Comparison of ENCODE assay signal across 8 mouse cellular contexts in the genomic region with DNA sequence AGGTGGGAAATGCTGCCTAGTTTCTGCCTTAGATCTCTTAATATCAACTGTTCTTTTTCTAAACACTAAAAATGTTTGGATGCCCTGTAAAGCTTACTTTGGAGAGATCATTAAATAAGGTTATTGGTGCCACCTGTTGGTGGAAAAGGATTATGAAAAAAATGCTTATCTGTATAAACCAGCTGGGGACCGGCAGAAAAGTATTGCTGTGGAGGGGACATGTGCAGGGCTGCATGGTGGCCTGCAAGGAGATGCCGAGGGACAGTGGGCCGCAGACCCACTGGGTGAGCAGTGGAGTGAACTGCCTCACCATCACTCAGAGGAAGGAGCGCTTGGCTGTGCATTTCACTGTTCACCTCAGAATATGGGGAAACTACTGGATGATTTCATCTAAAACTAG. TPM values are rescaled to one million over a fixed set of nuclear protein-coding genes. Genes with fewer than 3 reads are reported as not detected.
DNase-seq lines count a peak whose midpoint lies in the region; ATAC-seq and TF ChIP-seq lines count a peak whose summit lies in the region.

No protein-coding gene starts in this region.

- H3K9ac ChIP-seq in kidney, postnatal 0 days (ENCODE audit: low read depth, low read length) = no peak overlapping the region
- H3K9ac ChIP-seq in kidney, embryonic 16.5 days (replicated peaks; ENCODE audit: low read length) = no peak overlapping the region
- no peak overlapping the region for H3K9ac ChIP-seq in hindbrain, postnatal 0 days (replicated peaks; ENCODE audit: low read length)

- no peak overlapping the region for H3K27ac ChIP-seq in kidney, postnatal 0 days
- no peak overlapping the region for H3K27ac ChIP-seq in kidney, embryonic 16.5 days (ENCODE audit: low read length)
- H3K27ac ChIP-seq in hindbrain, postnatal 0 days = no peak overlapping the region

- no peak overlapping the region for H3K4me3 ChIP-seq in kidney, postnatal 0 days (replicated peaks; ENCODE audit: low read depth, low read length)
- H3K4me3 ChIP-seq in kidney, embryonic 16.5 days (ENCODE audit: low read length) = no peak overlapping the region
- H3K4me3 ChIP-seq in hindbrain, postnatal 0 days (ENCODE audit: low read length) = no peak overlapping the region

- 64% methylated on average over 4 of the region's 4 CpGs for WGBS in kidney, postnatal 0 days
- 62% methylated on average over 4 of the region's 4 CpGs for WGBS in kidney, embryonic 16.5 days
- WGBS in hindbrain, postnatal 0 days = 68% methylated on average over 4 of the region's 4 CpGs

- peak; percentile 71 for DNase-seq in kidney, postnatal 0 days (ENCODE audit: low spot score)
- DNase-seq in A20 (ENCODE audit: low read depth, low spot score) = peak; percentile 56
- DNase-seq in MN1 (ENCODE audit: low spot score) = peak; percentile 82
- peak; percentile 81 for DNase-seq in hindbrain, postnatal 0 days (ENCODE audit: low spot score)
- DNase-seq in cerebellum, adult 11-12 months = no peak
- DNase-seq in B cell, adult 2 months = no peak
- DNase-seq in cerebellum, postnatal 36 days = no peak

- no peak overlapping the region for H3K4me2 ChIP-seq in kidney, postnatal 0 days (ENCODE audit: low read length)
- H3K4me2 ChIP-seq in kidney, embryonic 16.5 days (replicated peaks; ENCODE audit: low read depth, low read length) = no peak overlapping the region
- H3K4me2 ChIP-seq in hindbrain, postnatal 0 days (ENCODE audit: low read depth, low read length) = no peak overlapping the region

- no peaks in the 10 kb centered on the region for H3K36me3 ChIP-seq in kidney, postnatal 0 days (ENCODE audit: insufficient read depth, low read length)
- no peaks in the 10 kb centered on the region for H3K36me3 ChIP-seq in kidney, embryonic 16.5 days (ENCODE audit: insufficient read depth, low read length)
- no peaks in the 10 kb centered on the region for H3K36me3 ChIP-seq in hindbrain, postnatal 0 days (ENCODE audit: insufficient read depth, low read length)

- H3K9me3 ChIP-seq in kidney, postnatal 0 days (replicated peaks; ENCODE audit: low read length) = no peaks in the 10 kb centered on the region
- H3K9me3 ChIP-seq in kidney, embryonic 16.5 days (ENCODE audit: low read length) = no peaks in the 10 kb centered on the region
- H3K9me3 ChIP-seq in hindbrain, postnatal 0 days (ENCODE audit: low read length) = no peaks in the 10 kb centered on the region

- no peaks in the 10 kb centered on the region for H3K4me1 ChIP-seq in kidney, postnatal 0 days (replicated peaks; ENCODE audit: insufficient read depth, low read length)
- H3K4me1 ChIP-seq in kidney, embryonic 16.5 days (ENCODE audit: insufficient read depth, low read length) = no peaks in the 10 kb centered on the region
- no peaks in the 10 kb centered on the region for H3K4me1 ChIP-seq in hindbrain, postnatal 0 days (ENCODE audit: insufficient read depth, low read length)

- no peak for ATAC-seq in kidney, postnatal 0 days (replicated peaks; ENCODE audit: low FRiP score, low read depth)
- no peak for ATAC-seq in kidney, embryonic 16.5 days (ENCODE audit: low FRiP score, low TSS enrichment)
- peak; percentile 70; the same call in 1 of the 2 replicates for ATAC-seq in hindbrain, postnatal 0 days

- no peaks in the 10 kb centered on the region for H3K27me3 ChIP-seq in kidney, postnatal 0 days (ENCODE audit: insufficient read depth, low read length)
- no peaks in the 10 kb centered on the region for H3K27me3 ChIP-seq in kidney, embryonic 16.5 days (ENCODE audit: insufficient read depth, low read length)
- no peaks in the 10 kb centered on the region for H3K27me3 ChIP-seq in hindbrain, postnatal 0 days (ENCODE audit: insufficient read depth, low read length)

- peak; percentile 63 for TF ChIP-seq CTCF in kidney, postnatal 0 days (IDR thresholded peaks at IDR 0.05; ENCODE audit: low read depth)
- TF ChIP-seq CTCF in hindbrain, postnatal 0 days (IDR thresholded peaks at IDR 0.05; ENCODE audit: low read depth) = peak; percentile 61

RNA-seq across cellular contexts. Expression of gene Gldc, which starts 47.1 kb away (rescaled TPM):
- polyA plus RNA-seq in kidney, postnatal 0 days (2015; fragmentation: Nextera tagmentation; extraction: Ambion mirVana) = 5.7 and 7.1 TPM in 2 replicates
- polyA plus RNA-seq in kidney, embryonic 16.5 days (2015; fragmentation: Nextera tagmentation; extraction: Ambion mirVana) = 10.3 and 10.9 TPM in 2 replicates
- 15.9 and 16.6 TPM in 2 replicates for total RNA-seq in hindbrain, postnatal 0 days (2014; rRNA removed)
- 8.5 and 8.7 TPM in 2 replicates for polyA plus RNA-seq in hindbrain, postnatal 0 days (2015; fragmentation: Nextera tagmentation; extraction: Ambion mirVana)

Comparison
In these comparisons a context has a peak if more than half of its experiments do, and no peak if none do; other contexts are left out.
1. DNase-seq: peak in kidney, postnatal 0 days (single experiment), A20 (single experiment), MN1 (single experiment) and hindbrain, postnatal 0 days (single experiment); none in cerebellum, adult 11-12 months (single experiment), B cell, adult 2 months (0 of 2) and cerebellum, postnatal 36 days (0 of 2).